Mouse (Mus musculus): Measurements from ENCODE around the gene Rhobtb3. TPM values are rescaled to one million over a fixed set of nuclear protein-coding genes. Genes with fewer than 3 reads are reported as not detected.
"Not testable (repeated sequence)": the region's sequence is repeated elsewhere in the genome, so short reads cannot be mapped to it uniquely, and the experiment has no call there.

Rhobtb3 gene
- polyA plus RNA-seq, 1 experiment from 2014 or later = 21.0 TPM

- Histone ChIP-seq H3K4me2 (no peak overlapping the region), H3K27me3 (no peaks in the 10 kb centered on the region), H3K9ac (no peak overlapping the region), H3K9me3 (no peaks in the 10 kb centered on the region), H3K4me1 (replicated peaks) (no peaks in the 10 kb centered on the region), H3K4me3 (no peak overlapping the region), H3K27ac (replicated peaks) (no peak overlapping the region), H3K36me3 (peaks cover 21% of the 10 kb centered on the region)
- ATAC-seq (ENCODE audit: low FRiP score, low read depth) = no peak
- WGBS = 83% methylated on average over 4 of the region's 4 CpGs
Observed at GRCm38 (mm10) chr13:75914151-75914550, 29.6 kb downstream of the Rhobtb3 start.

- Histone ChIP-seq H3K9me3 (no peaks in the 10 kb centered on the region), H3K4me1 (replicated peaks) (no peaks in the 10 kb centered on the region), H3K4me3 (no peak overlapping the region), H3K27ac (replicated peaks) (no peak overlapping the region), H3K4me2 (no peak overlapping the region), H3K36me3 (peaks cover 3% of the 10 kb centered on the region; the same call in 1 of the 2 replicates), H3K9ac (no peak overlapping the region), H3K27me3 (no peaks in the 10 kb centered on the region)
- 0 out of 2 replicates have a peak, but pooled peaks have one; percentile 19 for ATAC-seq (ENCODE audit: low FRiP score, low read depth)
- WGBS = 87% methylated on average over 2 of the region's 2 CpGs
Observed at GRCm38 (mm10) chr13:75908187-75908586, 35.5 kb downstream of the Rhobtb3 start.

GRCm38 (mm10) chr13:75907133-75907532, 36.6 kb downstream of the Rhobtb3 start:
- ATAC-seq (ENCODE audit: low FRiP score, low read depth) = no peak
- Histone ChIP-seq H3K27me3 (no peaks in the 10 kb centered on the region), H3K9me3 (no peaks in the 10 kb centered on the region), H3K4me2 (no peak overlapping the region), H3K4me1 (replicated peaks) (no peaks in the 10 kb centered on the region), H3K9ac (no peak overlapping the region), H3K27ac (replicated peaks) (no peak overlapping the region), H3K36me3 (peaks cover 6% of the 10 kb centered on the region; the same call in 1 of the 2 replicates), H3K4me3 (no peak overlapping the region)
- 78% methylated on average over 5 of the region's 5 CpGs for WGBS

GRCm38 (mm10) chr13:75904660-75905059, 39.1 kb downstream of the Rhobtb3 start:
- Histone ChIP-seq H3K4me3 (no peak overlapping the region), H3K4me1 (replicated peaks) (no peaks in the 10 kb centered on the region), H3K27ac (replicated peaks) (no peak overlapping the region), H3K27me3 (no peaks in the 10 kb centered on the region), H3K9me3 (no peaks in the 10 kb centered on the region), H3K9ac (no peak overlapping the region), H3K36me3 (peaks cover 17% of the 10 kb centered on the region), H3K4me2 (no peak overlapping the region)
- no peak for ATAC-seq (ENCODE audit: low FRiP score, low read depth)
- 87% methylated on average over 5 of the region's 5 CpGs for WGBS

GRCm38 (mm10) chr13:75900928-75901327, 42.8 kb downstream of the Rhobtb3 start:
- 92% methylated on average over 1 of the region's 1 CpGs for WGBS
- peaks cover 14% of the 10 kb centered on the region for H3K36me3 ChIP-seq

GRCm38 (mm10) chr13:75892876-75893275, 50.8 kb downstream of the Rhobtb3 start:
- WGBS = 78% methylated on average over 6 of the region's 6 CpGs
- peaks cover 14% of the 10 kb centered on the region; the same call in 1 of the 2 replicates for H3K36me3 ChIP-seq
- no peak overlapping the region for H3K9ac ChIP-seq
- H3K27me3 ChIP-seq = no peaks in the 10 kb centered on the region
- no peaks in the 10 kb centered on the region for H3K9me3 ChIP-seq
- no peak for ATAC-seq (ENCODE audit: low FRiP score, low read depth)
- no peak overlapping the region for H3K4me3 ChIP-seq
- no peak overlapping the region for H3K4me2 ChIP-seq
- no peak overlapping the region for H3K27ac ChIP-seq (replicated peaks)
- H3K4me1 ChIP-seq (replicated peaks) = no peaks in the 10 kb centered on the region

More at GRCm38 (mm10) chr13:75900928-75901327, 42.8 kb downstream of the Rhobtb3 start:
- not testable (repeated sequence) for H3K4me1 ChIP-seq (replicated peaks); H3K27me3 ChIP-seq; H3K9me3 ChIP-seq; H3K9ac ChIP-seq; H3K27ac ChIP-seq (replicated peaks); H3K4me3 ChIP-seq; ATAC-seq (ENCODE audit: low FRiP score, low read depth); H3K4me2 ChIP-seq

GRCm38 (mm10) chr13:75892291-75892690, 51.4 kb downstream of the Rhobtb3 start:
- H3K27me3 ChIP-seq = no peaks in the 10 kb centered on the region
- no peak overlapping the region for H3K27ac ChIP-seq (replicated peaks)
- H3K9ac ChIP-seq = no peak overlapping the region
- no peaks in the 10 kb centered on the region for H3K4me1 ChIP-seq (replicated peaks)
- H3K36me3 ChIP-seq = peaks cover 14% of the 10 kb centered on the region; the same call in 1 of the 2 replicates
- H3K9me3 ChIP-seq = no peaks in the 10 kb centered on the region
- no peak for ATAC-seq (ENCODE audit: low FRiP score, low read depth)
- no peak overlapping the region for H3K4me2 ChIP-seq
- no peak overlapping the region for H3K4me3 ChIP-seq
- WGBS = 78% methylated on average over 3 of the region's 3 CpGs

- Histone ChIP-seq H3K4me3 (no peak overlapping the region), H3K27ac (replicated peaks) (no peak overlapping the region), H3K4me1 (replicated peaks) (no peaks in the 10 kb centered on the region), H3K27me3 (no peaks in the 10 kb centered on the region), H3K9ac (no peak overlapping the region), H3K4me2 (no peak overlapping the region), H3K9me3 (no peaks in the 10 kb centered on the region), H3K36me3 (peaks cover 14% of the 10 kb centered on the region; the same call in 1 of the 2 replicates)
- 90% methylated on average over 4 of the region's 4 CpGs for WGBS
- no peak for ATAC-seq (ENCODE audit: low FRiP score, low read depth)
Observed at GRCm38 (mm10) chr13:75891868-75892267, 51.9 kb downstream of the Rhobtb3 start.

GRCm38 (mm10) chr13:75883792-75884191, 59.9 kb downstream of the Rhobtb3 start:
- Histone ChIP-seq H3K4me3 (no peak overlapping the region), H3K9ac (no peak overlapping the region), H3K9me3 (no peaks in the 10 kb centered on the region), H3K27me3 (no peaks in the 10 kb centered on the region), H3K27ac (replicated peaks) (no peak overlapping the region), H3K4me2 (no peak overlapping the region), H3K4me1 (replicated peaks) (no peaks in the 10 kb centered on the region), H3K36me3 (0 out of 2 replicates have a peak, but pooled peaks cover 6% of the 10 kb centered on the region)
- 83% methylated on average over 3 of the region's 3 CpGs for WGBS
- ATAC-seq (ENCODE audit: low FRiP score, low read depth) = no peak

- no peaks in the 10 kb centered on the region for H3K27me3 ChIP-seq
- H3K4me1 ChIP-seq (replicated peaks) = no peaks in the 10 kb centered on the region
- H3K4me2 ChIP-seq = no peak overlapping the region
- no peaks in the 10 kb centered on the region for H3K9me3 ChIP-seq
- no peak overlapping the region for H3K4me3 ChIP-seq
- WGBS = 51% methylated on average over 2 of the region's 2 CpGs
- 0 out of 2 replicates have a peak, but pooled peaks cover 6% of the 10 kb centered on the region for H3K36me3 ChIP-seq
- H3K9ac ChIP-seq = no peak overlapping the region
- ATAC-seq (ENCODE audit: low FRiP score, low read depth) = peak; percentile 41; the same call in 1 of the 2 replicates
- no peak overlapping the region for H3K27ac ChIP-seq (replicated peaks)
Observed at GRCm38 (mm10) chr13:75880501-75880900, 63.2 kb downstream of the Rhobtb3 start.

GRCm38 (mm10) chr13:75879756-75880155, 64.0 kb downstream of the Rhobtb3 start:
- H3K27me3 ChIP-seq = no peaks in the 10 kb centered on the region
- H3K4me3 ChIP-seq = no peak overlapping the region
- 86% methylated on average over 3 of the region's 3 CpGs for WGBS
- H3K9ac ChIP-seq = no peak overlapping the region
- H3K4me2 ChIP-seq = no peak overlapping the region
- H3K9me3 ChIP-seq = no peaks in the 10 kb centered on the region
- H3K27ac ChIP-seq (replicated peaks) = no peak overlapping the region
- H3K4me1 ChIP-seq (replicated peaks) = no peaks in the 10 kb centered on the region
- ATAC-seq (ENCODE audit: low FRiP score, low read depth) = no peak
- 0 out of 2 replicates have a peak, but pooled peaks cover 5% of the 10 kb centered on the region for H3K36me3 ChIP-seq

GRCm38 (mm10) chr13:75877907-75878306, 65.8 kb downstream of the Rhobtb3 start:
- H3K9ac ChIP-seq = no peak overlapping the region
- H3K4me3 ChIP-seq = no peak overlapping the region
- H3K27ac ChIP-seq (replicated peaks) = no peak overlapping the region
- H3K27me3 ChIP-seq = no peaks in the 10 kb centered on the region
- no peaks in the 10 kb centered on the region for H3K4me1 ChIP-seq (replicated peaks)
- H3K36me3 ChIP-seq = no peaks in the 10 kb centered on the region
- no peak overlapping the region for H3K4me2 ChIP-seq
- ATAC-seq (ENCODE audit: low FRiP score, low read depth) = peak; percentile 70
- no peaks in the 10 kb centered on the region for H3K9me3 ChIP-seq

- WGBS = 83% methylated on average over 6 of the region's 6 CpGs
- H3K4me3 ChIP-seq = no peak overlapping the region
- H3K4me1 ChIP-seq (replicated peaks) = no peaks in the 10 kb centered on the region
- H3K4me2 ChIP-seq = no peak overlapping the region
- no peak overlapping the region for H3K27ac ChIP-seq (replicated peaks)
- ATAC-seq (ENCODE audit: low FRiP score, low read depth) = no peak
- 0 out of 2 replicates have a peak, but pooled peaks cover 2% of the 10 kb centered on the region for H3K36me3 ChIP-seq
- H3K27me3 ChIP-seq = no peaks in the 10 kb centered on the region
- no peak overlapping the region for H3K9ac ChIP-seq
- no peaks in the 10 kb centered on the region for H3K9me3 ChIP-seq
Observed at GRCm38 (mm10) chr13:75876592-75876991, 67.1 kb downstream of the Rhobtb3 start.
